Mouse (Mus musculus): ENCODE results near the gene Nectin4.
"Not testable (repeated sequence)": the region's sequence is repeated elsewhere in the genome, so short reads cannot be mapped to it uniquely, and the experiment has no call there.

The Nectin4 gene

GRCm38 (mm10) chr1:171369845-171370556, at the start of gene Nectin4:
Gene Nectin4 (plus strand): TSS chr1:171370099.
- no peak for DNase-seq (ENCODE audit: low spot score)

GRCm38 (mm10) chr1:171320151-171320550, 49.7 kb upstream of the Nectin4 start:
- DNase-seq (ENCODE audit: low spot score) = no peak

DNA sequence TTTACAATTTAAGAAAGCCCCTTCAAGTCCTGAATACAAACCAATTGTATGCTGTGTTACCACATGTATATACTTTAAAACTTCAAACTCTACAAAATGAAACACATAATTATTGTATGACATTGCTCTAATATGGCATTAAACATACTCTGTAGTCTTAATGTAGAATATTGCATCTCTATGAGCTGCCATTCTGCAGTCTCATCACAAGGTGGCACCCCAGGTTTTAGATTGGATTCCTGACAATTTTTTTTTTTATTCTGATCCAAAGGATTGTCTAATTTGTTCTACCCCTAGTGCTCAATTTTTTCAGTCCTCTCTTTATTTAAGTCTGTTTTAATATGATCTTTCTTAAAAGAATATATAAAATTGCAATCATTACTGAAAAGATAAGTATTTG, 48.5 kb upstream of the Nectin4 start:
- DNase-seq (ENCODE audit: low spot score) = no peak

DNA sequence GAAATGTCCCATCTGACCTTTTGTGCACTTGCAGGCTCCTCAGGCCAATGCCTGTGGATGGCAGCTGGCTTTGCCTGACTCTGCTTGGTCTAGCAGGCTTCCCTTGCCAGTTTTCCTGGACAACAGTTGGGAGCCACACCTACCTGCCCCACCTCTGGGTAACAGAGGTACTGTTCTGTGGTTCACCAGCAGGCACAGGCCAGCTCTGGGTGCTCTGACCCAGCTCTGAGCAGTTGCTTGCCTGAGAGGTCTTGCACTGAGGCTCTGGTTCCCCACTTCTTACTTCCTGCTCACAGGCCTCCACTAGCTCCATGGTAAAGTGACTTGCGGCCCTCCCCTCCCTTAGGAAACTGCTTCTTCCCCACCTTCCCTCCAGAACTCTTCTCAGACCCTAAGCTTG, 47.9 kb upstream of the Nectin4 start:
- DNase-seq (ENCODE audit: low spot score) = no peak

GRCm38 (mm10) chr1:171325571-171325970, 44.3 kb upstream of the Nectin4 start:
- DNase-seq (ENCODE audit: low spot score) = no peak

DNA sequence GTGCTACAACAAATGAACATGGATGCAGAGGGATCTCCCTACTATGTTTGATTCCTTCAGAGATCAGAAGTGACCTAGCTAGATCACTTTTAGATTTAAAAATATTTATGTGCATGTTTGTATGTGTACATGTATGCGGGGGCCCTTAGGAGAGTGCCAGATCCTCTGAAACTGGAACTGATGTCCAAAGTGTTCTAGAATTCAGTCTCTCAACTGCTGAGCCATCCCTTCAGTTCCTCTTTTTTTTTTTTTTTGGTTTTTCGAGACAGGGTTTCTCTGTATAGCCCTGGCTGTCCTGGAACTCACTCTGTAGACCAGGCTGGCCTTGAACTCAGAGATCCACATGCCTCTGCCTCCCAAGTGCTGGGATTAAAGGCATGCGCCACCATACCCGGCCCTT, 43.3 kb upstream of the Nectin4 start:
- not testable (repeated sequence) for DNase-seq (ENCODE audit: low spot score)

DNA sequence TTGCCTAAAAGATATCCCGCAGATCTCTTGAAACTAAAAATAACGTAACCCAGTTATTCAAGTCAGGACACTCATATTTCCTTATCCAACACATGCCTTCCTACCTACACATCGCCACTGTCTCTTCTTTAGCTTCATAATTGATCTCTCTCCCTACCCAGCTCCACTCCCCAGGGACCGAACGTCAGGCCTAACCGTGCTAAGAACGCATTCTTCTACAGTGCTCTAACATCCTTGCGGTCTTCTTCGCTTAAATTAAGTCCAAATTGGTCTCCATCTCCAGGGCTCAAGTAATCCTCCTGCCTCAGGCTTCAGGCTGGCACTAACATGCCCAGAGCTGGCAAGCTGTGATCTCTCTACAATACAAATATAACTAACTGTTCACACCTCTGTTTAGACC, 41.7 kb upstream of the Nectin4 start:
- no peak for DNase-seq (ENCODE audit: low spot score)

DNA sequence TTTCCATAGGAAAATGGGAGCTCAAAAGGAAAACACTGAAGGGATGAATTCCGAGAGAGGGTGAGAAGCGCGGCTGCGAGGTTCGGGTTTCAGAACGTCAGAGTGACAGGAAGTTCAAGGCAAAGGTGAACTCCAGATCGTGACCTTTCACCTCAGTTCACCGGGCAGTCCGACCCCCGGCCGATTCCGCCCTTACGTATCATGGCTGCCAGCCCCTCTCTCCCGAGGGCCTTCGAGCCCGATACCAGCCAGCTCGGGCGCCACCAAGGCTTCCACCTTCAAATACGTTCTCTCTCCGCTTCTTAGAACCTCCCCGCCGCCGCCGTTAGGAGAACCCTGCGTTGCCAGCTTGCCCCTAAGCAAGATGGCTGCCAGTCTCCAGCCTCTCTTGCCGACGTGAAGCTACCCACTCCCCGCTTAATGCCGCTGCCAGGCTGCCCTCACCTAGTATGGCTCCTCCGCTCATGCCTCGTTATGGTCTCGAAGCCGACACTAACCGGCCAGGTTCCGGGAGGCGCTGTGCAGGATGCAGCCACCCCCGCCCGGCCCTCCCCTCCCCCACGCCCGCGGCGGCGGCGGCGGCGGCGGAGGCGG, 41.0 kb upstream of the Nectin4 start, which contains the start of gene Dedd:
Gene Dedd (plus strand): TSS at position 307 of the 594 bp plus-strand sequence.
- peak; percentile 97 for DNase-seq (ENCODE audit: low spot score)

- peak; percentile 94 for DNase-seq (ENCODE audit: low spot score)
Measured at GRCm38 (mm10) chr1:171329433-171330215, 40.3 kb upstream of the Nectin4 start.

GRCm38 (mm10) chr1:171330216-171330560, 39.7 kb upstream of the Nectin4 start:
- no peak for DNase-seq (ENCODE audit: low spot score)

GRCm38 (mm10) chr1:171342262-171343207, 27.4 kb upstream of the Nectin4 start:
- DNase-seq (ENCODE audit: low spot score) = no peak

DNA sequence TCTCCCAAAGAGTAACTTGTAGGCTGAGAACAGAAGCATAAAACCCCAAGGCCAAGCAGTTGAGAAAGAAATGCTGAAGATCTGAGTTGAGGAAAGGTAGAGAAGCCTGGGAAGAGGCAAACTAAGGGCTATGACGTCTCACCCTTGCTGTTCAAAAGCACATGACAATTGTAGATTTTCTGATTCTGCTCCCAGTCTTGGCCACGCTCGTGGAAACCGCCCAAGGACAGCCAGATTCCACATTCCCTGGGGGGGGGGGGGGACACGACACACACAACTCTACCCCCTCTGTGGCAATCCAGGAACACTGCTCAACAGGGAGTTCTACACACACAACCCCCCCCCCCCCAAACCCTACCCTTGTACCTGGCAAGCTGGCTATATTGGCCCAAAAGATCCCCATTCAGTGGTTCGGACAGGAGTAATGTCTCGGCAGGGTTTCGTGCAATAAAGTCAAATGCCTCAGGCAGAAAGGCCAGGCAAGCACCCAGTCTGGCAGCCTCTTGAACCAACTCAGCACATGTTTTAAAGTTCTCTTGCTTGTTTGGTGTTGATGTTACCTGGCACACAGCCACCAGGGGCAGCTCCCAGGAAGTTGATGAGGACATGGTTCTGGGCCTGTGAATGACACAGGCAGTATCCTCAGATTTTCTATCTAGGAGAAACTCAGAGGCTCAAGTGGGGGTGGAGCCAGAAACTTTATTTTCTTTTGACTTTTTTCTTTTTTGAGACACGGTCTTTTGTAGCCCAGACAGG, 25.8 kb upstream of the Nectin4 start:
- DNase-seq (ENCODE audit: low spot score) = peak; percentile 50

GRCm38 (mm10) chr1:171344715-171345114, 25.2 kb upstream of the Nectin4 start:
- DNase-seq (ENCODE audit: low spot score) = peak; percentile 33

DNA sequence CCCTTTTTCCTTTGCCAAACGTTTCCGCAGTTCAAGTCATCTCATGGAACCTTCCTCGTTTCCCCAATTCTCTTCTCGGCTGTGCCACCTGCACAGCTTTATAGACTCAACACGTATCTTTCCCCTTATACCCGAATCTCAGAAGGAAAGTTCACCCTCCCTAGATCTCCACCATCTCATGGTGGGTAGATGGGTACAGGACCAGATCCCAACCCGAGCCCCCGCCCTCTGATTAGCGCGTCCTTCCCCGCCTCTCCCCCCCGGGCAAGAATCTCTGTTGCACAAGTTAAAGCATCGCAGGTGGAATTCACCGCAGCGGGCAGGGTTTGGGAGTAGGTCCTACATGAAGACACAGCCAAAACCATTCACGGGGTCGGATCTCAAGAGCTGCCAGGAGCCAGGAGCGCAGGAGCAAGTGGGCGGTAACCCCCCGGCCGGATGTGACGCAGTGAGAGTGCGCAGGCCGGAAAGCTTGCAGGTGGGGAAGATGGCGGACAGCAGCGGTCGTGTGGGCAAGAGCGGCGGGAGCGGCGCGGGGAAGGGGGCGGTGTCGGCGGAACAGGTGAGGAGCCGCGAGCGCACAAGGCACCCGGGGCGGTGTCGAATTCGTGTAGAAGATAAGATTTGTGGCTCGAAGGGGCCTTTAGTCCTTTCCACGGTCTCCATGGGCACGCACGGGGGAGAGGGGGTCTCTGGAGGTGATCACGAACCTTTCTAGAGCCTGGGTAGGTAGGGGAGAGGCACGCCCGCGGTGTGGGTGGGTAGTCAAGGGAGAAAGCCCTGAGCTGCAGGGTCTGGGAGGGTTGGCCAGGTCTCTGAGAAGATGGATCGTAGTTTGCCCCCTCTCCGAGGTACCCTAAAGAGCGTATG, 24.4 kb upstream of the Nectin4 start, which contains the start of the genes Nit1 and Pfdn2:
Gene Nit1 (minus strand): TSS at position 422 of the 870 bp plus-strand sequence.
Gene Pfdn2 (plus strand): TSS at position 446 of the 870 bp plus-strand sequence.
- DNase-seq (ENCODE audit: low spot score) = peak; percentile 93

DNA sequence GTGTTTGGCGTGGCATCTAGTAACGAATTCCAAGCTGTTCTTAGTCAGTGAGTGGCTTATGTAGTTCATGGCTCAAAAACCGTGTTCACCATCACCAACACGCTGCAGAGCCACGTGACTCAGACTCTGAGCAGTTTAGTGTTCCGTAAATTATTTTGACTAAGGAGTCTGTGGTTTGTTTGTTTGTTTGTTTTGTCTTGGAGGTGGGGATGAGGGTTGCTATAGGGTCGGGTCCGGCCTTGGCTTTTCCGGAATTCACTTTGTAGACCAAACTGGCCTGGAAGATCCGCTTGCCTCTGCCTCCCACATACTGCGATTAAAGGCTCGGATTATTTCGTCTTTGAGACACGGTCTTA, 23.8 kb upstream of the Nectin4 start:
- DNase-seq (ENCODE audit: low spot score) = peak; percentile 23

GRCm38 (mm10) chr1:171348665-171349064, 21.2 kb upstream of the Nectin4 start:
- DNase-seq (ENCODE audit: low spot score) = no peak

- peak; percentile 26 for DNase-seq (ENCODE audit: low spot score)
Measured at GRCm38 (mm10) chr1:171349210-171349609, 20.7 kb upstream of the Nectin4 start.

- no peak for DNase-seq (ENCODE audit: low spot score)
Measured at GRCm38 (mm10) chr1:171355812-171356340, 14.0 kb upstream of the Nectin4 start.

GRCm38 (mm10) chr1:171356814-171357213, 13.1 kb upstream of the Nectin4 start:
- no peak for DNase-seq (ENCODE audit: low spot score)

- DNase-seq (ENCODE audit: low spot score) = no peak
Measured at GRCm38 (mm10) chr1:171358421-171358820, 11.5 kb upstream of the Nectin4 start.

Data from yolk sac, embryonic 10.5 days (tissue).